In the genomic region with DNA sequence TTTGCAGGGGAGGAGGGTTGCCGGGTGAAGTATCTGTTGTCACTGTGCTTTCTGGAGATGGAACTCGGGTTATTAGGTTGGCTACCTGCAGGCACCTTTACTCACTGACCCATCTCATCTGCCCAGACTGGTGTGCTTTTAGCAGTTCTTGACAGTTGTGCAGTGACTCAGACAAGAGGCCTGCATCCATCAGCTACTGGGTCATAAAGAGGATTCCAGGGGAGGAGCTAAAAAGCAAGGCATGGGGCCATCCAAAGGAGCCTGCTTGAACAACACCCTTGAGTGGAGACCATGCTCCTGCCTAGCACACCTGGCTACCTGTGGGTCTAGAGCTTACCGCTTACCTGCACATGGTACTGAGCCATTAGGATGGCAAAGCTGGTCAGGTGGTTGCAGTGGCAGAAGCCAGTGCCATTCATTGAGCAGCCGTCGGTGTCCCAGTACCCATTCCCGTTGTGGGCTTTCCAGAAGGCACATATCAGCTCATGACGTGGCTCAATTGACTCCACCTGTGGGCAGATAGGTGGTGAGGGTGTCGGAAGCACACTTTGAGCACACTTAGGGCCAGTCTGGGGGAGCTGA, we compare ENCODE assay signal across 11 mouse cellular contexts.
"Had no signal": no experiment of that assay in that cellular context is flagged by ENCODE, and none has a peak within 500 bp of the region (broad histone marks: within the 10 kb centered on the region; RNA-seq: fewer than 3 reads in every experiment).

No protein-coding gene starts in this region.

- H3K27ac ChIP-seq: heart, embryonic 10.5 days; hindbrain, embryonic 10.5 days; hindbrain, embryonic 12.5 days; hindbrain, embryonic 14.5 days; intestine, embryonic 15.5 days; layer of hippocampus, adult 2 months; limb, embryonic 13.5 days; limb, embryonic 15.5 days; liver, embryonic 12.5 days; liver, embryonic 14.5 days had no signal

- H3K4me2 ChIP-seq: heart, embryonic 12.5 days; hindbrain, embryonic 12.5 days; hindbrain, embryonic 14.5 days; intestine, embryonic 15.5 days; limb, embryonic 13.5 days; limb, embryonic 15.5 days; liver, embryonic 12.5 days had no signal

- H3K9me3 ChIP-seq: heart, embryonic 10.5 days; heart, embryonic 12.5 days; hindbrain, embryonic 10.5 days; hindbrain, embryonic 12.5 days; intestine, embryonic 15.5 days; limb, embryonic 13.5 days; limb, embryonic 15.5 days; liver, embryonic 12.5 days had no signal

- H3K9ac ChIP-seq: heart, embryonic 12.5 days; hindbrain, embryonic 12.5 days; hindbrain, embryonic 14.5 days; intestine, embryonic 15.5 days; limb, embryonic 13.5 days; limb, embryonic 15.5 days; liver, embryonic 12.5 days; liver, embryonic 14.5 days had no signal

- H3K27me3 ChIP-seq: heart, embryonic 12.5 days; hindbrain, embryonic 12.5 days; intestine, embryonic 15.5 days; limb, embryonic 13.5 days; limb, embryonic 15.5 days; liver, embryonic 12.5 days had no signal

- H3K4me1 ChIP-seq: hindbrain, embryonic 10.5 days; hindbrain, embryonic 12.5 days; limb, embryonic 13.5 days; limb, embryonic 15.5 days had no signal

- H3K4me3 ChIP-seq: heart, embryonic 10.5 days; heart, embryonic 12.5 days; hindbrain, embryonic 10.5 days; hindbrain, embryonic 12.5 days; intestine, embryonic 15.5 days; layer of hippocampus, adult 2 months; limb, embryonic 13.5 days; limb, embryonic 15.5 days; liver, embryonic 12.5 days had no signal
